Mouse (Mus musculus): ENCODE data around the gene H2-DMb1.

Gene H2-DMb1

GRCm38 (mm10) chr17:34152923-34153322 lies at the start of gene H2-DMb1:
Gene H2-DMb1 (plus strand): TSS chr17:34153072.
- peak; percentile 75 for DNase-seq (ENCODE audit: low read depth, low spot score)

- no peak for DNase-seq (ENCODE audit: low read depth, low spot score)
Measured at GRCm38 (mm10) chr17:34104804-34105203, 48.1 kb upstream of the H2-DMb1 start.

GRCm38 (mm10) chr17:34106555-34106954 lies 46.3 kb upstream of the H2-DMb1 start:
- no peak for DNase-seq (ENCODE audit: low read depth, low spot score)

DNA sequence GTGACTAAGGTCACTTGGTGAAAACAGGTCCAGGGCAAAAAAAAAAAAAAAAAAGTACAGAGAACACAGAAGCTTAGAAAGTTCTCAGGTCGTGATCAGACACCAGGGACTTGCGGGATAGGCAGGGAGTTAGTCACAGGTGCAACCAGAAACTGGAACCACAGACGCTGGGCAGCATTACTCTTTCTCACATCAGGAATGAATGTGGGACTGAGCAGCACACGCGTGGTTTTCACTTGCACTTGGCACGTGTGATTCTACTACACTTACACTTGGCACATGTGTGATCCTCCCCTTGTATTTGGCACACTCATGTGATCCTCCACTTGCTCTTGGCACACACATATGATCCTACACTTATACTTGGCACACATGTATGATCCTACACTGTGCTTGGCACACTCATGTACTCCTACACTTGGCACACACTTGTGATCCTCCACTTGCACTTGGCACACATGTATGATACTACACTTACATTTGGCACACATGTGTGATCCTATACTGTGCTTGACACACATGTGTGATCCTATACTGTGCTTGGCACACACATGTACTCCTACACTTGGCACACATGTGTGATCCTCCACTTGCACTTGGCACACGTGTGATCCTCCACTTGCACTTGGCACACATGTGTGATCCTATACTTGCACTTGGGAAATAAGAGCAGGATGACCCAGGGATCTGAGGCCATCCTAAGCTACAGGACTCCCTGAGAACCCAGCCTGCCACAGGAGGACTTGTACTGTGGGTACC lies 45.6 kb upstream of the H2-DMb1 start:
- DNase-seq (ENCODE audit: low read depth, low spot score) = no peak

DNA sequence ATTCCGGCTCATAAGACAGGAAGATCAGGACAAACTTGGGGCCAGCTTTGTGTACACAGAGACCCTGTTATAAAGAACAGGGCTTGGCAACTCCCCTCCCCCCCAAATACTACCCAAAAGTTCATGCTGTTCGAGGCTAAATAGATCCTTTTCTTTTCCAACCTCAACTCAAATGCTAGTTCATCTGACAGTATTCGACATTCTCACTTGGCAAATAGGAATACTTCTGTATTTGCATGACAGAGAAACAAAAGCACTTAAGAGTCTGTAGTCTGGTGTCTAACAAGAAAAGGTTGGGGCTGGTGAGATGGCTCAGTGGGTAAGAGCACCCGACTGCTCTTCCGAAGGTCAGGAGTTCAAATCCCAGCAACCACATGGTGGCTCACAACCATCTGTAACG lies 44.4 kb upstream of the H2-DMb1 start:
- peak; percentile 64 for DNase-seq (ENCODE audit: low read depth, low spot score)

GRCm38 (mm10) chr17:34109038-34109805 lies 43.6 kb upstream of the H2-DMb1 start:
- peak; percentile 72 for DNase-seq (ENCODE audit: low read depth, low spot score)

GRCm38 (mm10) chr17:34109806-34110195 lies 43.1 kb upstream of the H2-DMb1 start:
- DNase-seq (ENCODE audit: low read depth, low spot score) = peak; percentile 63

- DNase-seq (ENCODE audit: low read depth, low spot score) = peak; percentile 30
Measured at GRCm38 (mm10) chr17:34110309-34110708, 42.6 kb upstream of the H2-DMb1 start.

DNA sequence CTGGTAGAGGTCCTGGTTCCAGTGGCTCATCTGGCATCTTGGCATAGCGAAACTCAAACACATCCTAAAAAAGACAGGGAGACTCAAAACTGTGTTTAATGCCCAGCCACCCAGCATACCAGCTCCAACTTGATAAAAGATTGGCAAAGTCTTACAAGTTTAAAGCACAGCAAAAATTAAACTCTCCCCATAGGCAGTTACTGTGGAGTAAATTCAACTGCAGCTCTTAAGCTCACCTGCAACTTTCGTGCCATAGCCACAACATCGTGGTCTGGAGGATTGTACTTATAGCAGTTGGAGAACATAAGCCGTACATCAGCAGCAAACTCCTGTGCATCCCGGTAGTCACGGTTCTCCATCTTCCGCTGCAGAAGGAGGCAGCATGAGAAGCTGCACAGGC lies 38.8 kb upstream of the H2-DMb1 start:
- no peak for DNase-seq (ENCODE audit: low read depth, low spot score)

GRCm38 (mm10) chr17:34116736-34117370 lies 36.0 kb upstream of the H2-DMb1 start:
- DNase-seq (ENCODE audit: low read depth, low spot score) = no peak

GRCm38 (mm10) chr17:34117421-34118112 lies 35.3 kb upstream of the H2-DMb1 start:
- DNase-seq (ENCODE audit: low read depth, low spot score) = peak; percentile 72

DNA sequence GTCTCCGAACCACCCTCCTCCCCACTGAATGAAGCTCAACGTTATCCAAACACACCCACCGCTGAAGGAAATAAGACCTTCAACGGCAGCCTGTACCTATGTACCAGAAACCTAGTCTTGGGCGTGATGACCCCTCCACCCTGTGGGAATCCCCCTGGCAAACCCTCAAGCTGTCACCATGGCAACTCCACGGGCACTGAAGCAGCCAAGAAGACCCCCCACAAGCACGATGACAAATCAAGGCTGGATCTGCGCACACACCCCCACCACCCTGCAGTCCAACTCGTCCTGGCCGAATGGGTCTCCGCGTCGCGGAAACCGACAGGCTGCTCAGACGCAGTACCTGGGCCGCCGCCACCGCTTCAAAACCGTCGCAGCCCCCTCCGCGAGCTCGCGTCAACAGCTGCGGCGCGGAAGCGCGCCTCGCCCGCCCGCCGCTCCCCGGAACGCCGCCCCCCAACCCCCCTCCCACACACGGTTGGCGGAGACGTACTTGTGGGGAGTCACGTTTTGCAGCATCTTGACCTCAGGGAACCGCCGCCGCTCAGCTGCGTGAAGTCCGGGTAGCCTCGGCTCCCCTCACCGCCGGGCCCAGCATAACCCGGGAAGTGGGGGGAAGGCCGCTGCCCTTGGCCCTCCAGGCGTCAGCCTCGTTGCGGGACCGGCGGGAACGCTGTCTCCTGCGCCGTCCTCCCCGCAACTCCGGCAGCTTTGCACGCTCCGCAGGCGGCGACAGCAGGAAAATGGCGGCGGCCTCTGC lies 34.6 kb upstream of the H2-DMb1 start:
- DNase-seq (ENCODE audit: low read depth, low spot score) = peak; percentile 77

DNA sequence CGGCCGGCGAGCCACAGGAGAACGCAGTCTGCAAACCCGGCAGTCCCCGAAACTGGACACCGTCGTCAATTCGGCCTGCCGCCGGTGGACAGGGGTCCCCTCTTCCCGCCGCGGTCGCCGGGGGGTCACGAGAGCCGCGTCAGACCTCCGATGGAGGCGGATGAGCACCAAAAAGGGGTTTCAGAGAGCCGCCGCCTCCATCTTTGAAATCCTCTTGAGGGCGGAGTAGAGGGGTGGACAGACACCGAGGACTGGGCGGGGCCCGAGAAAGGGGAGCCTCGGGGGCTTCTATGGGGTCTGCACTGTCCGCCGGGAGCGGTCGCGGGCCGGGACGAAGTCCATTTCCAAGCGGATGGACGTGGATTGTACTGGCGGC lies 34.0 kb upstream of the H2-DMb1 start:
- no peak for DNase-seq (ENCODE audit: low read depth, low spot score)

GRCm38 (mm10) chr17:34119249-34120179 lies 33.4 kb upstream of the H2-DMb1 start, which contains the start of gene H2-DMa:
Gene H2-DMa (plus strand): TSS chr17:34119541.
- peak; percentile 98 for DNase-seq (ENCODE audit: low read depth, low spot score)

GRCm38 (mm10) chr17:34120180-34120723 lies 32.6 kb upstream of the H2-DMb1 start:
- DNase-seq (ENCODE audit: low read depth, low spot score) = peak; percentile 88

DNA sequence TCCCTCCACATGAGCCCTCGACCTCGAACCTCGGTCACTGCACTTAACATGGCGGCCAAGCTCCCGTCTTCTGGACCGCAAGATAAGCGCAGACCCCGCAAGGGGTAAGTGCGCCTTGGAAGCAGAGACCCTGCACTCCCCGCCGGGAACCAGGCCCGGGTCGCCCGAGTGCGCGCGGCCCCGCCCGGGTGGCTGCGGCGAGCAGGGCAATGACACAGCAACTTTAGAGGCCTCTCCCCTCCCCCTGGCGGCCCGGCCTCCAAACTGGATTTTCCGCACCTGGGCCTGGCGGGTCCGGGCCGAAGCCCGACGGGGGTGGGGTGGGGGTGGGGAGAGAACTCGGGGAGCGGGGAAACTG lies 32.1 kb upstream of the H2-DMb1 start:
- no peak for DNase-seq (ENCODE audit: low read depth, low spot score)

GRCm38 (mm10) chr17:34121172-34121878 lies 31.5 kb upstream of the H2-DMb1 start:
- peak; percentile 91 for DNase-seq (ENCODE audit: low read depth, low spot score)

GRCm38 (mm10) chr17:34121879-34122187 lies 31.0 kb upstream of the H2-DMb1 start:
- no peak for DNase-seq (ENCODE audit: low read depth, low spot score)

Data from R1 (cell line).